Mouse (Mus musculus): ENCODE measurements around the gene Reln. TPM values are rescaled to one million over a fixed set of nuclear protein-coding genes. Genes with fewer than 3 reads are reported as not detected.

Reln gene
- total RNA-seq, 2 experiments from 2014 or later, result 11.0 to 13.5 TPM

- no peak for DNase-seq (ENCODE audit: low spot score in 2 of 2)
Measured at GRCm38 (mm10) chr5:21858653-21859052, 485.8 kb downstream of the Reln start.

- DNase-seq (ENCODE audit: low spot score in 2 of 2), result no peak
Measured at GRCm38 (mm10) chr5:21851679-21852340, 492.7 kb downstream of the Reln start.

GRCm38 (mm10) chr5:21847438-21847837 is 497.1 kb downstream of the Reln start:
- DNase-seq (ENCODE audit: low spot score in 2 of 2), result no peak

GRCm38 (mm10) chr5:21846616-21847290 is 497.7 kb downstream of the Reln start:
- DNase-seq (ENCODE audit: low spot score in 2 of 2), result no peak

- DNase-seq (ENCODE audit: low spot score in 2 of 2), result no peak
Measured at GRCm38 (mm10) chr5:21844676-21845075, 499.8 kb downstream of the Reln start.

Other genes with a start within 250 kb of the Reln start
- 10 to 100 TPM; 13.3 to 15.1 TPM for gene Orc5, start 205.7 kb upstream of the Reln start, total RNA-seq (2021)